In genomic region chr2:180042256-180042857, GRCm38 (mm10) we compare ENCODE assay signal across 8 mouse cellular contexts. TPM values are rescaled to one million over a fixed set of nuclear protein-coding genes. Genes with fewer than 3 reads are reported as not detected.
DNase-seq lines count a peak whose midpoint lies in the region; ATAC-seq lines count a peak whose summit lies in the region.

Gene Psma7, minus strand, starts transcription at chr2:180042433.
Gene Ss18l1, plus strand, starts transcription at chr2:180042509.

- WGBS in hindbrain, embryonic 15.5 days, result under 1% methylated on average over 77 of the region's 78 CpGs
- WGBS in macrophage (ENCODE audit: missing documents), result under 1% methylated on average over 78 of the region's 78 CpGs

- H3K4me3 ChIP-seq in hindbrain, embryonic 15.5 days, result peak within 1 kb of the TSS; percentile 96
- H3K4me3 ChIP-seq in macrophage (ENCODE audit: inconsistent target), result peak within 1 kb of the TSS; percentile 57

- peak within 1 kb of the TSS; percentile 99 for H3K27ac ChIP-seq in hindbrain, embryonic 15.5 days (replicated peaks)
- peak within 1 kb of the TSS; percentile 46 for H3K27ac ChIP-seq in macrophage

- H3K9ac ChIP-seq in hindbrain, embryonic 15.5 days, result peak within 1 kb of the TSS; percentile 98

- peaks cover 42% of the 10 kb centered on the region for H3K4me1 ChIP-seq in hindbrain, embryonic 15.5 days (replicated peaks)

- H3K4me2 ChIP-seq in hindbrain, embryonic 15.5 days, result peak within 1 kb of the TSS; percentile 71

- H3K9me3 ChIP-seq in hindbrain, embryonic 15.5 days, result no peaks in the 10 kb centered on the region

- peaks cover 68% of the 10 kb centered on the region for H3K79me2 ChIP-seq in macrophage (ENCODE audit: inconsistent target)

- ATAC-seq in hindbrain, embryonic 15.5 days (ENCODE audit: low FRiP score, low read depth), result peak; percentile 95

- H3K36me3 ChIP-seq in hindbrain, embryonic 15.5 days, result peaks cover 20% of the 10 kb centered on the region
- H3K36me3 ChIP-seq in macrophage (ENCODE audit: inconsistent target), result peaks cover 17% of the 10 kb centered on the region

- peak; percentile 75 for DNase-seq in WW6 (ENCODE audit: low read depth, low spot score)
- DNase-seq in cerebellum, postnatal 36 days, result peak; percentile 87 to 93
- DNase-seq in gastrocnemius, adult 18-20 months (ENCODE audit: low spot score), result peak; percentile 89
- DNase-seq in left cerebral cortex, adult 18-20 months (ENCODE audit: low spot score in 2 of 2), result peak; percentile 86 to 93
- DNase-seq in retina, postnatal 7 days (ENCODE audit: low read depth, low spot score), result peak; percentile 86
- DNase-seq in urinary bladder, adult 2 months (ENCODE audit: low spot score), result peak; percentile 83

- H3K27me3 ChIP-seq in hindbrain, embryonic 15.5 days, result no peaks in the 10 kb centered on the region

RNA-seq across cellular contexts. Expression of gene Psma7, which starts in this region (rescaled TPM):
- 100 to 1,000 TPM; 147 to 149 TPM for total RNA-seq in gastrocnemius, adult 18-20 months (2021)
- 541 and 546 TPM in 2 replicates for polyA plus RNA-seq in hindbrain, embryonic 15.5 days (2015; fragmentation: Nextera tagmentation; extraction: Ambion mirVana)
- 100 to 1,000 TPM; 169 to 172 TPM for total RNA-seq in left cerebral cortex, adult 18-20 months (2021)
- 100 to 1,000 TPM in 12 of 26 experiments, 10 to 100 TPM in 14; 15.7 to 175 (median 99.5) TPM for total RNA-seq in macrophage (2018; cell fraction: chromatin; rRNA removed)
- total RNA-seq in macrophage (2018; cell fraction: cytosol; rRNA removed), result 100 to 1,000 TPM; 118 to 262 (median 199) TPM
- 100 to 1,000 TPM in 5 of 26 experiments, 10 to 100 TPM in 21; 19.8 to 135 (median 74.6) TPM for total RNA-seq in macrophage (2018; cell fraction: nucleus; rRNA removed)
- polyA plus RNA-seq in macrophage (2018), result 143 to 206 TPM (median 153 TPM) in 3 replicates
- 198 and 224 TPM in 2 replicates for polyA plus RNA-seq in urinary bladder, adult 2 months (2012; rRNA removed)

RNA-seq across cellular contexts. Expression of gene Ss18l1, which starts in this region (rescaled TPM):
- 1 to 10 TPM; 1.8 to 2.0 TPM for total RNA-seq in gastrocnemius, adult 18-20 months (2021)
- 51.5 and 58.7 TPM in 2 replicates for polyA plus RNA-seq in hindbrain, embryonic 15.5 days (2015; fragmentation: Nextera tagmentation; extraction: Ambion mirVana)
- total RNA-seq in left cerebral cortex, adult 18-20 months (2021), result 10 to 100 TPM; 40.2 to 41.9 TPM
- 10 to 100 TPM in 11 of 26 experiments, 1 to 10 TPM in 15; 1.5 to 17.5 (median 9.6) TPM for total RNA-seq in macrophage (2018; cell fraction: chromatin; rRNA removed)
- total RNA-seq in macrophage (2018; cell fraction: cytosol; rRNA removed), result 1 to 10 TPM in 25 of 26 experiments, under 1 TPM in 1; 0.90 to 3.8 (median 2.9) TPM
- 10 to 100 TPM in 4 of 26 experiments, 1 to 10 TPM in 22; 1.7 to 11.7 (median 6.9) TPM for total RNA-seq in macrophage (2018; cell fraction: nucleus; rRNA removed)
- polyA plus RNA-seq in macrophage (2018), result 2.0 to 3.1 TPM (median 2.5 TPM) in 3 replicates
- 5.2 and 6.0 TPM in 2 replicates for polyA plus RNA-seq in urinary bladder, adult 2 months (2012; rRNA removed)

Comparison
In these comparisons a context has a peak if more than half of its experiments do, and no peak if none do; other contexts are left out.
1. Peak in every context shown above with its lines: DNase-seq, ATAC-seq, H3K4me3 ChIP-seq and H3K27ac ChIP-seq.
2. RNA of gene Ss18l1 (total RNA-seq): 40.2 to 41.9 TPM in left cerebral cortex, adult 18-20 months; 1.8 to 2.0 TPM in gastrocnemius, adult 18-20 months; every median in the first group is over 10 times any median in the second.